Mouse (Mus musculus): ENCODE data around the gene Emp3.

Gene Emp3

DNA sequence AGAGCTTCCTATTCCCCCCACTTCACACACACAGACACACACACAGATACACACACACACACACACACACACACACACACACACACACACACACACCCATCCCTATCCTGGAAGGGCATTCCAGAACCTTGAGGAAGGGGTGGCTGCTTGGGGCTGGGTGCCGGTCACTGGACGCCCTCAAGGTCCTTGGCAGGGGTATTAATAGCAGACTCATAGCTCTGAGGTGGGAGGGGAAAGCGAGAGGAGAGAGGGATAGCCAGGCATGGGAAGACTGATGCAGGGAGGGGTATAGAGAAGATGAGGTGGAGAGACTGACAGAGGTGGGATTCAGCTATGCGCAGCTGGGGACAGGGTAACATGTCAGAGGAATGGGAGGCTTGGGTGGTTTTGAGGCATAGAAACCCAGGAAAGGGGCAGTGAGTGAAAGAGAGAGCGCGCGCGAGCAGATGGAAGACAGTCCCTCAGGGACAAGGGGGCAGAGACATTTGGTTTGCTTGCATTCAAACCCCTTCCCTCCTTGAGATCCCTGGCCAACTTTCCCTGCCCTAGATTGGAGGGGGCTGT is 52.0 kb downstream of the Emp3 start:
- DNase-seq (ENCODE audit: low spot score): no peak
